Mouse (Mus musculus): ENCODE data around the gene Gm20388. TPM values are rescaled to one million over a fixed set of nuclear protein-coding genes. Genes with fewer than 3 reads are reported as not detected.
A peak's percentile ranks its signal among the peaks of the same experiment; 100 is the strongest.

Gene Gm20388
- total RNA-seq, 1 experiment, result 27.0 TPM

GRCm38 (mm10) chr8:120561539-120562435, 651.1 kb downstream of the Gm20388 start:
- H3K4me3 ChIP-seq (ENCODE audit: insufficient read depth in 1 of 2, low read depth in 1 of 2, low read length in 2 of 2, poor library complexity in 1 of 2, severe bottlenecking in 1 of 2), result no peak overlapping the region
- peaks cover 62% of the 10 kb centered on the region for H3K36me3 ChIP-seq (ENCODE audit: control insufficient read depth, insufficient read depth, low read length, poor library complexity, severe bottlenecking)
- in situ Hi-C loops (cut with MboI; ENCODE audit: low sequenced_read_pairs in 2 of 2, unreplicated experiment in 2 of 2), result no loop called here
- DNase-seq (ENCODE audit: low read depth, low spot score), result peak; percentile 46
- TF ChIP-seq CHD2 (IDR thresholded peaks at IDR 0.05; ENCODE audit: low read depth, low read length) (no peak), MAFK (IDR thresholded peaks at IDR 0.05; ENCODE audit: insufficient read depth, low read depth, low read length) (no peak), ZC3H11A (IDR thresholded peaks at IDR 0.05; ENCODE audit: borderline replicate concordance, low read depth, low read length) (no peak), HCFC1 (IDR thresholded peaks at IDR 0.05; ENCODE audit: borderline replicate concordance, insufficient read depth, low read length) (no peak), ZNF384 (IDR thresholded peaks at IDR 0.05; ENCODE audit: low read depth, low read length) (no peak)
- H3K4me1 ChIP-seq (ENCODE audit: control insufficient read depth in 2 of 2, insufficient read depth in 2 of 2, low read length in 2 of 2, poor library complexity in 1 of 2), result peaks cover 2 to 45% of the 10 kb centered on the region in 2 experiments; a peak in 3 of 4 replicates
- no peak overlapping the region for H3K27ac ChIP-seq (ENCODE audit: insufficient read depth, low read depth, low read length, poor library complexity, severe bottlenecking)
- no peak overlapping the region for H3K9ac ChIP-seq (ENCODE audit: insufficient read depth, low read depth, low read length, poor library complexity, severe bottlenecking)
- H3K9me3 ChIP-seq (ENCODE audit: control insufficient read depth, insufficient read depth, low read depth, low read length), result no peaks in the 10 kb centered on the region

- in situ Hi-C loops (cut with MboI; ENCODE audit: low sequenced_read_pairs in 2 of 2, unreplicated experiment in 2 of 2), result no loop called here
- Histone ChIP-seq H3K36me3 (ENCODE audit: control insufficient read depth, insufficient read depth, low read length, poor library complexity, severe bottlenecking) (peaks cover 71% of the 10 kb centered on the region), H3K4me1 (ENCODE audit: control insufficient read depth in 2 of 2, insufficient read depth in 2 of 2, low read length in 2 of 2, poor library complexity in 1 of 2) (peaks cover 2 to 40% of the 10 kb centered on the region in 2 experiments; a peak in 2 of 4 replicates)
These were observed 652.2 kb downstream of the Gm20388 start for GRCm38 (mm10) chr8:120562680-120563347.

GRCm38 (mm10) chr8:120563348-120563724, 652.7 kb downstream of the Gm20388 start:
- Histone ChIP-seq H3K9me3 (ENCODE audit: control insufficient read depth, insufficient read depth, low read depth, low read length) (no peaks in the 10 kb centered on the region), H3K36me3 (ENCODE audit: control insufficient read depth, insufficient read depth, low read length, poor library complexity, severe bottlenecking) (peaks cover 76% of the 10 kb centered on the region), H3K27ac (ENCODE audit: insufficient read depth, low read depth, low read length, poor library complexity, severe bottlenecking) (no peak overlapping the region), H3K4me1 (ENCODE audit: control insufficient read depth in 2 of 2, insufficient read depth in 2 of 2, low read length in 2 of 2, poor library complexity in 1 of 2) (peaks cover 2 to 38% of the 10 kb centered on the region in 2 experiments; a peak in 2 of 4 replicates), H3K9ac (ENCODE audit: insufficient read depth, low read depth, low read length, poor library complexity, severe bottlenecking) (no peak overlapping the region), H3K4me3 (ENCODE audit: insufficient read depth in 1 of 2, low read depth in 1 of 2, low read length in 2 of 2, poor library complexity in 1 of 2, severe bottlenecking in 1 of 2) (no peak overlapping the region)
- in situ Hi-C loops (cut with MboI; ENCODE audit: low sequenced_read_pairs in 2 of 2, unreplicated experiment in 2 of 2), result no loop called here
- no peak for DNase-seq (ENCODE audit: low read depth, low spot score)
- no peak for TF ChIP-seq ZNF384 (IDR thresholded peaks at IDR 0.05; ENCODE audit: low read depth, low read length)
- TF ChIP-seq MAFK (IDR thresholded peaks at IDR 0.05; ENCODE audit: insufficient read depth, low read depth, low read length), result no peak
- TF ChIP-seq ZC3H11A (IDR thresholded peaks at IDR 0.05; ENCODE audit: borderline replicate concordance, low read depth, low read length), result no peak
- TF ChIP-seq CHD2 (IDR thresholded peaks at IDR 0.05; ENCODE audit: low read depth, low read length), result no peak
- TF ChIP-seq HCFC1 (IDR thresholded peaks at IDR 0.05; ENCODE audit: borderline replicate concordance, insufficient read depth, low read length), result no peak

More at GRCm38 (mm10) chr8:120562680-120563347, 652.2 kb downstream of the Gm20388 start:
- no peak overlapping the region for H3K9ac ChIP-seq (ENCODE audit: insufficient read depth, low read depth, low read length, poor library complexity, severe bottlenecking)
- H3K4me3 ChIP-seq (ENCODE audit: insufficient read depth in 1 of 2, low read depth in 1 of 2, low read length in 2 of 2, poor library complexity in 1 of 2, severe bottlenecking in 1 of 2), result no peak overlapping the region
- no peaks in the 10 kb centered on the region for H3K9me3 ChIP-seq (ENCODE audit: control insufficient read depth, insufficient read depth, low read depth, low read length)
- TF ChIP-seq HCFC1 (IDR thresholded peaks at IDR 0.05; ENCODE audit: borderline replicate concordance, insufficient read depth, low read length) (no peak), ZC3H11A (IDR thresholded peaks at IDR 0.05; ENCODE audit: borderline replicate concordance, low read depth, low read length) (no peak), MAFK (IDR thresholded peaks at IDR 0.05; ENCODE audit: insufficient read depth, low read depth, low read length) (no peak), CHD2 (IDR thresholded peaks at IDR 0.05; ENCODE audit: low read depth, low read length) (no peak), ZNF384 (IDR thresholded peaks at IDR 0.05; ENCODE audit: low read depth, low read length) (no peak)
- no peak overlapping the region for H3K27ac ChIP-seq (ENCODE audit: insufficient read depth, low read depth, low read length, poor library complexity, severe bottlenecking)
- DNase-seq (ENCODE audit: low read depth, low spot score), result no peak

GRCm38 (mm10) chr8:120563851-120564837, 653.5 kb downstream of the Gm20388 start:
- TF ChIP-seq ZC3H11A (IDR thresholded peaks at IDR 0.05; ENCODE audit: borderline replicate concordance, low read depth, low read length) (no peak), MAFK (IDR thresholded peaks at IDR 0.05; ENCODE audit: insufficient read depth, low read depth, low read length) (no peak), HCFC1 (IDR thresholded peaks at IDR 0.05; ENCODE audit: borderline replicate concordance, insufficient read depth, low read length) (no peak), ZNF384 (IDR thresholded peaks at IDR 0.05; ENCODE audit: low read depth, low read length) (no peak), CHD2 (IDR thresholded peaks at IDR 0.05; ENCODE audit: low read depth, low read length) (no peak)
- Histone ChIP-seq H3K9ac (ENCODE audit: insufficient read depth, low read depth, low read length, poor library complexity, severe bottlenecking) (no peak overlapping the region), H3K4me3 (ENCODE audit: insufficient read depth in 1 of 2, low read depth in 1 of 2, low read length in 2 of 2, poor library complexity in 1 of 2, severe bottlenecking in 1 of 2) (no peak overlapping the region), H3K27ac (ENCODE audit: insufficient read depth, low read depth, low read length, poor library complexity, severe bottlenecking) (no peak overlapping the region), H3K36me3 (ENCODE audit: control insufficient read depth, insufficient read depth, low read length, poor library complexity, severe bottlenecking) (peaks cover 76% of the 10 kb centered on the region), H3K9me3 (ENCODE audit: control insufficient read depth, insufficient read depth, low read depth, low read length) (no peaks in the 10 kb centered on the region), H3K4me1 (ENCODE audit: control insufficient read depth in 2 of 2, insufficient read depth in 2 of 2, low read length in 2 of 2, poor library complexity in 1 of 2) (peaks cover 2 to 39% of the 10 kb centered on the region in 2 experiments; a peak in 2 of 4 replicates)
- in situ Hi-C loops (cut with MboI; ENCODE audit: low sequenced_read_pairs in 2 of 2, unreplicated experiment in 2 of 2), result no loop called here
- no peak for DNase-seq (ENCODE audit: low read depth, low spot score)
